Mouse (Mus musculus): ENCODE results near the gene Otud7a.
"Not testable (repeated sequence)": the region's sequence is repeated elsewhere in the genome, so short reads cannot be mapped to it uniquely, and the experiment has no call there.

Gene Otud7a

GRCm38 (mm10) chr7:63558918-63559317 is 114.4 kb downstream of the Otud7a start:
- DNase-seq (ENCODE audit: low spot score), result no peak

GRCm38 (mm10) chr7:63559679-63560078 is 115.1 kb downstream of the Otud7a start:
- DNase-seq (ENCODE audit: low spot score), result no peak

- no peak for DNase-seq (ENCODE audit: low spot score)
Observed at GRCm38 (mm10) chr7:63583310-63583709, 138.8 kb downstream of the Otud7a start.

- DNase-seq (ENCODE audit: low spot score), result no peak
Observed at GRCm38 (mm10) chr7:63586184-63586870, 141.8 kb downstream of the Otud7a start.

- no peak for DNase-seq (ENCODE audit: low spot score)
Observed at GRCm38 (mm10) chr7:63590305-63590704, 145.8 kb downstream of the Otud7a start.

GRCm38 (mm10) chr7:63591322-63591721 is 146.8 kb downstream of the Otud7a start:
- no peak for DNase-seq (ENCODE audit: low spot score)

- DNase-seq (ENCODE audit: low spot score), result no peak
Observed at GRCm38 (mm10) chr7:63592061-63592460, 147.5 kb downstream of the Otud7a start.

GRCm38 (mm10) chr7:63604827-63605226 is 160.3 kb downstream of the Otud7a start:
- DNase-seq (ENCODE audit: low spot score), result no peak

- DNase-seq (ENCODE audit: low spot score), result no peak
Observed at GRCm38 (mm10) chr7:63617018-63617417, 172.5 kb downstream of the Otud7a start.

GRCm38 (mm10) chr7:63620776-63621340 is 176.3 kb downstream of the Otud7a start:
- DNase-seq (ENCODE audit: low spot score), result no peak

GRCm38 (mm10) chr7:63637651-63638050 is 193.1 kb downstream of the Otud7a start:
- no peak for DNase-seq (ENCODE audit: low spot score)

- no peak for DNase-seq (ENCODE audit: low spot score)
Observed at GRCm38 (mm10) chr7:63644002-63644401, 199.5 kb downstream of the Otud7a start.

- no peak for DNase-seq (ENCODE audit: low spot score)
Observed at GRCm38 (mm10) chr7:63647136-63647535, 202.6 kb downstream of the Otud7a start.

- DNase-seq (ENCODE audit: low spot score), result no peak
Observed at GRCm38 (mm10) chr7:63660261-63660660, 215.7 kb downstream of the Otud7a start.

- DNase-seq (ENCODE audit: low spot score), result no peak
Observed at GRCm38 (mm10) chr7:63662757-63663156, 218.2 kb downstream of the Otud7a start.

GRCm38 (mm10) chr7:63665496-63665895 is 220.9 kb downstream of the Otud7a start:
- DNase-seq (ENCODE audit: low spot score), result no peak

GRCm38 (mm10) chr7:63667986-63668741 is 223.6 kb downstream of the Otud7a start:
- DNase-seq (ENCODE audit: low spot score), result no peak

- DNase-seq (ENCODE audit: low spot score), result no peak
Observed at GRCm38 (mm10) chr7:63668951-63669350, 224.4 kb downstream of the Otud7a start.

- DNase-seq (ENCODE audit: low spot score), result not testable (repeated sequence)
Observed at GRCm38 (mm10) chr7:63670911-63671310, 226.4 kb downstream of the Otud7a start.

- DNase-seq (ENCODE audit: low spot score), result peak; percentile 79
Observed at GRCm38 (mm10) chr7:63671904-63672303, 227.4 kb downstream of the Otud7a start.

GRCm38 (mm10) chr7:63676631-63677030 is 232.1 kb downstream of the Otud7a start:
- DNase-seq (ENCODE audit: low spot score), result no peak

GRCm38 (mm10) chr7:63677149-63677548 is 232.6 kb downstream of the Otud7a start:
- DNase-seq (ENCODE audit: low spot score), result no peak

- DNase-seq (ENCODE audit: low spot score), result no peak
Observed at GRCm38 (mm10) chr7:63687056-63687455, 242.5 kb downstream of the Otud7a start.

All from embryo, embryonic 10 days (tissue).